Mouse (Mus musculus): ENCODE results near the gene Mknk2.

Gene Mknk2

GRCm38 (mm10) chr10:80692249-80693165 is 14.6 kb upstream of the Mknk2 start:
- no peak for DNase-seq

GRCm38 (mm10) chr10:80687850-80688249 is 9.9 kb upstream of the Mknk2 start:
- peak; percentile 71 for DNase-seq

- DNase-seq: no peak
These were observed 8.7 kb upstream of the Mknk2 start for GRCm38 (mm10) chr10:80686617-80687016.

DNA sequence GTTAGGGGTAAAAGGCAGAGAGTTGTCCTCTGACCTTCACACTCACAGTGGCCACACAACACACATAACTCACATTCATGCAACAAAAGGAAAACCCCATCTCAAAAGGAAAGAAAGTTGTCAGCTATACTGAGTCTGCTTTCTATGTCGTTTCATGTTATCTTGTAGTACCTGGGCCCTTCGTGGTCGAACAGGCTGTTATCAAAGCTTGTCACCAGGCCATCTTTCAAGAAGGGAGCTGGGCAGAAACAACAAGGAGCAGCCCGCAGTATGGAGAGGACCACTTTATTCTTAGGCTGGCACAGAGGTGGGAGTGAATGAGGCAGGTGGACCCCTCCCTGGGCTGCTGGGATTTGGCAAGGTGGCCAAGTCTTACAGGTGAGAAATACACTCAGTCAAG is 7.1 kb upstream of the Mknk2 start:
- no peak for DNase-seq

GRCm38 (mm10) chr10:80684214-80684613 is 6.3 kb upstream of the Mknk2 start:
- DNase-seq: no peak

GRCm38 (mm10) chr10:80683647-80684046 is 5.7 kb upstream of the Mknk2 start:
- DNase-seq: no peak

GRCm38 (mm10) chr10:80682003-80682402 is 4.1 kb upstream of the Mknk2 start:
- no peak for DNase-seq

GRCm38 (mm10) chr10:80680260-80680696 is 2.4 kb upstream of the Mknk2 start:
- peak; percentile 46 for DNase-seq

DNA sequence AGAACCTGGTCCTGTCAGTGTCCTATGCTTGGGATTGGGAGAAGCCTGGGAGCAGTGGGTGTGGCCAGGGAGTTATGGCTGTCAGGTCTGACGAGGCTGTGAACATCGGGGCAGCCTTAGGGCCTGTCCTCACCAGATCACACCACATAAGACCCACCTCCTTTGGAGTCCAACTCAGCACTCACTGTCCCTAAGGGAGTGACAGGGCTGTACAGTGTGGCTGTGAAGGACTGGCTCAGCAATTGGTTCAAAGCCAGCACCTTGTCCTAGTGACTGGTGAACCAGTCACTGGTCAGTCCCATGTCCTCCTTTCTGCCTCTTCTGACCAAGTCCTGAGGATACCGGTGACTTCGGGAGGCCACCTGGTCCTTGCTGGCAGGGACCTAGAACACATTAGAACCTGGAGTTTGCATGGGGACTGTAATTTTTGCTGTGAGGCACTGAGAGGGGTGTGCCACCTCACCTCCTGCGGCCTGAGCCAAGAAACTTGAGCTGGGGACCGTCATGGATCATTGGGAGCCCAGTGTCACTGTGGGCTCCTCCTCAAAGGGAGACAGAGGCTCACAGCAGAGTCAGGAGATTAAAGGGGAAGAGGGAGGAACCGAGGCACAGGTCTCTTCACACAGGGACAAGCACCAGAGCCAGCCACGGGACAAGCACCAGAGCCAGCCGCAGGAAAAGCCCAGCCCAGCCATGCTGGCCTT is 1.8 kb upstream of the Mknk2 start:
- DNase-seq: peak; percentile 65

DNA sequence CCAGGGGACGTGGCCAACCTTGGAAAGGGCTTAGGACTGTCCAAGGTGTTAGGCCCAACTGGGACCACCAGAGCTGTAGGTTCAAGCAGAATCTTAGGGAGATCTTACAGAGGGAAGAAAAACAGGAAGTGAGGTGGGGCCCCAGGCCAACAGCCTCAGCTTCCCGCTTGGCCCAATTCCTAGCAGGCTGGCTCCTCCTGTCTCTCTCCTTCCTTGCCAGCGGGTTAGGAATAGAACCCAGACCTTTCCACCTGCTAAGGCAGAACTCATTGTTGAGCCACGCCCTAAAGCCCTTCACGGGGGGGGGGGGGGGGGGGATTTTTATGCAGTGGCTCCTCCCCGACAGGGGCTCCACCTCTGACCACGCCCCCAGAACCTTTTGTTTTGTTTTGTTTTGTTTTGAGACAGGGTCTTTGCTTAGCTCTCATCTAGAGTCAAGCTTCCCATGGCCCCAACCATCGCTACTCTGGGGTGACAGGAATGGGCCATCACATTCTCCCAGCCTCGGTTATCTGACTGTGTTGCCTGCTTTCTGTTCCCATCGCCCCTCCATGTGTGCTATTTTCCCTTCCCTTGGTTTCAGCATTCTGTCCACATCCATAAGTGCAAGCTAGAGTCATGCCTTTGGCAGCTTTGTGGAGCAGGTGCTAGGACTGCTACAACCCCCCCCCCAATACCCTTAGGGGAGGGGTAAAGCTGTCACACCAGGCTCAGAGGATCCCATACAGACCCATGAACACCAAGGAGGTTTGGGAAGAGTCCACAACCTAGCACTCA is 877 bp upstream of the Mknk2 start:
- DNase-seq: peak; percentile 49

DNA sequence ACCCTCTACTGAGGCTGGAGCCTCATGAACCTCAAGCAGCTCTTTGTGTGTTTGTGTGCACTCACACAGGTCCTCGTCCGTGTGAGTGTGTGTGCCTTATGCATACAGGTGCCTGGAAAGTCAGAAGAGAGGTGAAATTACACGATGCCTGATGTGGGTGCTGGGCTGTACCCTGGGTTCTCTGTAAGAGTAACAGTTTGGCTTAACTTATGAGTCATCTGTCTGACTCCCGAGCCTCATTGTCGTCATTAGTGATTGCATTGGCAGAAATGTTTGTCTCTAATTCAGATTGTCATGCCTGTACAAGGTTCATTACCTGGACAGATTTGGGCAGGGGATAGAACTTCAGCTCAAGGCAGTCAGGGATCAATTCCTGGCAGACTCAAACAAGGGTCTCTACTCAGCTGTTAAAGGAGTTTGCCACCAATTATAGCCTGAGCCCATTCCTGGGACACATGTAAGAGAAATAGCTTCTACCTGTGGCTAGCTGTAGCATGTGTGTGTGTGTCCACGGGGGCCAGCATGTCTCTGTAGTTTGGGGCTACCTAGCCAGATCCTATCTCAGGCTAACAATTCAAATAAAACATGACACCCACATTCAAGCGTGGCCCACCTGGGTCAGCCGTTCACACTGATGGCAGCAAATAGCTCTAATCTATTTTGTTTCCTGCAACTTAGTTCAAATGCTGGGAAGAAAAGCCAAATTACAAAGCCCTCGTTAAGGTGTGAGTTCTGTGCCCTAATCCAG is 610 bp downstream of the Mknk2 start:
- peak; percentile 49 for DNase-seq

GRCm38 (mm10) chr10:80676198-80676928 is 1.5 kb downstream of the Mknk2 start:
- peak; percentile 100 for DNase-seq

- peak; percentile 78 for DNase-seq
These were observed 2.3 kb downstream of the Mknk2 start for GRCm38 (mm10) chr10:80675405-80676197.

GRCm38 (mm10) chr10:80674851-80675404 is 3.0 kb downstream of the Mknk2 start:
- DNase-seq: peak; percentile 56

GRCm38 (mm10) chr10:80674161-80674711 is 3.7 kb downstream of the Mknk2 start:
- peak; percentile 78 for DNase-seq

DNA sequence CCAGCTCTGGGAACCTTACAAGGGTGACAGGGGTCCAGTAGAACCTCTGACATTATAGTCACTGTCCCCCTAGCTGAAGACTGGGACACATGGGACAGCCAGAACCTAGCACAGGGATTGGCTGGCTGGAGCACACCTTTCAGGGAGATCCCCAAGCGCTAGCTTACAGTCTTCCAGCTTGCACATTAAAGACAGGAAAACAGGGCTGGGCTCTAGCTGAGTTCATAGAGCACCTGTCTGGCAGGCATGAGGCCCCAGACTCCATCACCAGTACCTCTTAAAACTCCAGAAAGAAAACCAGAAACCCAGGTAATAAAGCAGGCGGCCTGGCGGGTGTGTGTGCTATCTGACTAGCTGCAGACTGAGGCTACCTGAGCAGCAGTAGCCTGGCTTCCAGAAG is 4.2 kb downstream of the Mknk2 start:
- no peak for DNase-seq

- peak; percentile 42 for DNase-seq
These were observed 5.8 kb downstream of the Mknk2 start for GRCm38 (mm10) chr10:80671936-80672690.

DNA sequence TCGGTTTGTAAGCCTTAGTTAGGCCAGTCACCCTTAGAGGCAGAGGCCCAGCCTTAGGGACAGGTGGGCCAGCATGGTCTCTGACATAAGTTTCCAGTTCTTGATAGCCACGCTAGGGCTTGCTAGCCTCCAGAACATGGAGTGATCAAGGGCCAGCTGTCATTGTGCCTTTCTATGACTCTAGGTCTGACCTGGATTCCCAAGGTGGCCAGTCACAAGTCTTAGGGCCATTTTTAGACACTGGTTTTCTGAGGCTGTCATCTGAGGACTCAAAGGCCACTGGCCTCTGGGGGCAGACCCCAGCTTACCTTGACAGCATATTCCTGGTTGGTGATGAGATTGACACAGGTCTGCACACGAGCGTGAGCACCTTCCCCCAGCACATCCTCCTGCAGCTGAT is 6.7 kb downstream of the Mknk2 start:
- DNase-seq: no peak

DNA sequence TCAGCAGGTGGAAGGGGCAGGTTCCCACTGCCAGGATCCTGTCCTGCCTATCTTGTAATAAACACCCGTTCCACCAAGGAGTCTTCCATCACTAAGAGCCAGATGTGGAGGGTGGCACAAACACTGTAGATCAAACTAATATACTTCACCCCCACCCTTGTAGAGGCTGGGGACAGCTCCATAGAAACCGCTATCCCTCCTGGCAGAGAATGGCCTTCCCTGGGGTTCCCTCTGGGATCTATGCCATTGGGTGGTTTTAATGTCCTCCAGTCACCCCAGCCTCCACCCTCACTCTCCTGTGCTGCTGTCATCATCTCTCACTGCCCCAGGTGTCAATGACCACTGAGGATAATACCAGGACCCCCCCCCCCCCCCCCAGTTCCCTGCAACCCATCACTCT is 7.4 kb downstream of the Mknk2 start:
- peak; percentile 58 for DNase-seq

Data from cerebellum, adult 11-12 months (tissue).